Mouse (Mus musculus): ENCODE measurements around the gene Rnf149. TPM values are rescaled to one million over a fixed set of nuclear protein-coding genes. Genes with fewer than 3 reads are reported as not detected.

Rnf149 gene
- polyA plus RNA-seq, 1 experiment from 2014 or later = 30.2 TPM

- TF ChIP-seq EP300 (optimal IDR thresholded peaks at IDR 0.05) = no peak
- TF ChIP-seq CTCF (IDR thresholded peaks at IDR 0.05; ENCODE audit: low read depth) = no peak
- 64% methylated on average over 4 of the region's 4 CpGs for WGBS
- peak; percentile 33; the same call in 1 of the 2 replicates for ATAC-seq (ENCODE audit: low FRiP score, low TSS enrichment)
Observed at GRCm38 (mm10) chr1:39531036-39531435, 46.2 kb downstream of the Rnf149 start.

GRCm38 (mm10) chr1:39530258-39530943 lies 46.8 kb downstream of the Rnf149 start:
- 35% methylated on average over 13 of the region's 13 CpGs for WGBS
- no peak for ATAC-seq (ENCODE audit: low FRiP score, low TSS enrichment)
- no peaks in the 10 kb centered on the region for H3K36me3 ChIP-seq (ENCODE audit: control insufficient read depth, insufficient read depth, low read length)
- H3K27ac ChIP-seq (replicated peaks) = no peak overlapping the region
- no peaks in the 10 kb centered on the region for H3K4me1 ChIP-seq (replicated peaks; ENCODE audit: control insufficient read depth, insufficient read depth)
- no peak overlapping the region for H3K4me3 ChIP-seq (ENCODE audit: low read depth, low read length)
- H3K9ac ChIP-seq (ENCODE audit: low read length) = no peak overlapping the region
- no peak overlapping the region for H3K4me2 ChIP-seq (replicated peaks; ENCODE audit: low read depth)
- DNase-seq (ENCODE audit: low spot score) = peak; percentile 72
- TF ChIP-seq EP300 (optimal IDR thresholded peaks at IDR 0.05) = no peak
- peak; percentile 94 for TF ChIP-seq CTCF (IDR thresholded peaks at IDR 0.05; ENCODE audit: low read depth)
- H3K9me3 ChIP-seq (ENCODE audit: control insufficient read depth, low read length) = no peaks in the 10 kb centered on the region
- H3K27me3 ChIP-seq (ENCODE audit: control insufficient read depth, insufficient read depth, low read length) = no peaks in the 10 kb centered on the region

More at GRCm38 (mm10) chr1:39531036-39531435, 46.2 kb downstream of the Rnf149 start:
- Histone ChIP-seq H3K27ac (replicated peaks) (no peak overlapping the region), H3K9ac (ENCODE audit: low read length) (no peak overlapping the region), H3K27me3 (ENCODE audit: control insufficient read depth, insufficient read depth, low read length) (no peaks in the 10 kb centered on the region), H3K36me3 (ENCODE audit: control insufficient read depth, insufficient read depth, low read length) (no peaks in the 10 kb centered on the region), H3K4me2 (replicated peaks; ENCODE audit: low read depth) (no peak overlapping the region), H3K4me3 (ENCODE audit: low read depth, low read length) (no peak overlapping the region), H3K9me3 (ENCODE audit: control insufficient read depth, low read length) (no peaks in the 10 kb centered on the region), H3K4me1 (replicated peaks; ENCODE audit: control insufficient read depth, insufficient read depth) (no peaks in the 10 kb centered on the region)
- peak; percentile 40 for DNase-seq (ENCODE audit: low spot score)

- 75% methylated on average over 6 of the region's 6 CpGs for WGBS
- TF ChIP-seq EP300 (optimal IDR thresholded peaks at IDR 0.05) (no peak), CTCF (IDR thresholded peaks at IDR 0.05; ENCODE audit: low read depth) (no peak)
- Histone ChIP-seq H3K4me3 (ENCODE audit: low read depth, low read length) (no peak overlapping the region), H3K27ac (replicated peaks) (no peak overlapping the region), H3K36me3 (ENCODE audit: control insufficient read depth, insufficient read depth, low read length) (no peaks in the 10 kb centered on the region), H3K4me1 (replicated peaks; ENCODE audit: control insufficient read depth, insufficient read depth) (no peaks in the 10 kb centered on the region), H3K9ac (ENCODE audit: low read length) (no peak overlapping the region), H3K27me3 (ENCODE audit: control insufficient read depth, insufficient read depth, low read length) (no peaks in the 10 kb centered on the region), H3K9me3 (ENCODE audit: control insufficient read depth, low read length) (no peaks in the 10 kb centered on the region), H3K4me2 (replicated peaks; ENCODE audit: low read depth) (no peak overlapping the region)
- DNase-seq (ENCODE audit: low spot score) (no peak), ATAC-seq (ENCODE audit: low FRiP score, low TSS enrichment) (no peak)
Observed at GRCm38 (mm10) chr1:39528319-39528718, 48.9 kb downstream of the Rnf149 start.

DNA sequence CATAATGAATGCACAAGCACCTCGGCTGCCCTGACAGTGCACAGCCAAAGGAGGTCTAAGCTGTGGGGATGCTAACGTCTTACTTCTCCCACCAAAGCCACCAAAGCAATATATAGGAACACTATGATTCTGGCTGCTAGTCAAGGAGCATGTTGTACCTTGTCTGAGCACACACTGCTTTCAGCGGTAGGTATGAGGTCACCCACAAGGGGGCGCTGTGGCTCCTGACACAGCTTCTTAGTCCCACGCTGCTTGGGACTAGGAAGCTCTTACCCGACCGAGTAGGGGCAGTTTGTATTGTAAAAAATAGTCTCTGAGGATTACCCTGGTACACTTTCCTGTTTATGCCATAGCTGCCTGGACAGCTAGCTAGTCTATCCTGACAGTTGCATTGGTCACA lies 49.8 kb downstream of the Rnf149 start:
- Histone ChIP-seq H3K27ac (replicated peaks) (no peak overlapping the region), H3K9ac (ENCODE audit: low read length) (no peak overlapping the region), H3K4me3 (ENCODE audit: low read depth, low read length) (no peak overlapping the region), H3K9me3 (ENCODE audit: control insufficient read depth, low read length) (no peaks in the 10 kb centered on the region), H3K4me1 (replicated peaks; ENCODE audit: control insufficient read depth, insufficient read depth) (no peaks in the 10 kb centered on the region), H3K4me2 (replicated peaks; ENCODE audit: low read depth) (no peak overlapping the region), H3K36me3 (ENCODE audit: control insufficient read depth, insufficient read depth, low read length) (no peaks in the 10 kb centered on the region), H3K27me3 (ENCODE audit: control insufficient read depth, insufficient read depth, low read length) (no peaks in the 10 kb centered on the region)
- peak; percentile 87 for DNase-seq (ENCODE audit: low spot score)
- peak; percentile 91 for TF ChIP-seq CTCF (IDR thresholded peaks at IDR 0.05; ENCODE audit: low read depth)
- no peak for TF ChIP-seq EP300 (optimal IDR thresholded peaks at IDR 0.05)
- WGBS = 10% methylated on average over 7 of the region's 7 CpGs
- ATAC-seq (ENCODE audit: low FRiP score, low TSS enrichment) = peak; percentile 65

GRCm38 (mm10) chr1:39526371-39527167 lies 50.6 kb downstream of the Rnf149 start:
- Histone ChIP-seq H3K4me2 (replicated peaks; ENCODE audit: low read depth) (no peak overlapping the region), H3K4me3 (ENCODE audit: low read depth, low read length) (no peak overlapping the region), H3K9ac (ENCODE audit: low read length) (no peak overlapping the region), H3K4me1 (replicated peaks; ENCODE audit: control insufficient read depth, insufficient read depth) (no peaks in the 10 kb centered on the region), H3K36me3 (ENCODE audit: control insufficient read depth, insufficient read depth, low read length) (no peaks in the 10 kb centered on the region), H3K27ac (replicated peaks) (no peak overlapping the region), H3K27me3 (ENCODE audit: control insufficient read depth, insufficient read depth, low read length) (no peaks in the 10 kb centered on the region), H3K9me3 (ENCODE audit: control insufficient read depth, low read length) (no peaks in the 10 kb centered on the region)
- DNase-seq (ENCODE audit: low spot score) = no peak
- no peak for ATAC-seq (ENCODE audit: low FRiP score, low TSS enrichment)
- WGBS = 76% methylated on average over 9 of the region's 9 CpGs
- TF ChIP-seq EP300 (optimal IDR thresholded peaks at IDR 0.05) (no peak), CTCF (IDR thresholded peaks at IDR 0.05; ENCODE audit: low read depth) (no peak)

DNA sequence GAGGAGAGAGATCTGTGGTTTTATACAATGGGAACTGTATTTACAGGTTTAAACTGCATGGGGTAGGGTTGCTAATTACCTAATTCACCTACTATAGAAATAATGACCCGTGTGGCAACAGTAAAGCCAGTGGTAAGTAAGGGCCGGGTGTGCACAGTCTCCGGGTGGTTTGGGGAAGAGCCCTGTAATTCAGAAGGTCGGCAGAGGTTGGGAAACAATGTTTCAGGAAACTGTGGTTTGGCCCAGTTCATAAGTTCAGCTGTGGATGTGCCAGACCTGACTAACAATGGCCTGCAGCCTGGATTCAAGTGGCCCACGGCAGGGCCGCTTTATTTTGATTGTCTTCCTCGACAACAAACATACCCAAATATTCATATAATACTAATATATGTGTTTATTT lies 51.4 kb downstream of the Rnf149 start:
- DNase-seq (ENCODE audit: low spot score) = no peak
- Histone ChIP-seq H3K4me2 (replicated peaks; ENCODE audit: low read depth) (no peak overlapping the region), H3K27ac (replicated peaks) (no peak overlapping the region), H3K9ac (ENCODE audit: low read length) (no peak overlapping the region), H3K27me3 (ENCODE audit: control insufficient read depth, insufficient read depth, low read length) (no peaks in the 10 kb centered on the region), H3K9me3 (ENCODE audit: control insufficient read depth, low read length) (no peaks in the 10 kb centered on the region), H3K4me1 (replicated peaks; ENCODE audit: control insufficient read depth, insufficient read depth) (no peaks in the 10 kb centered on the region), H3K36me3 (ENCODE audit: control insufficient read depth, insufficient read depth, low read length) (no peaks in the 10 kb centered on the region), H3K4me3 (ENCODE audit: low read depth, low read length) (no peak overlapping the region)
- TF ChIP-seq CTCF (IDR thresholded peaks at IDR 0.05; ENCODE audit: low read depth) (no peak), EP300 (optimal IDR thresholded peaks at IDR 0.05) (no peak)
- ATAC-seq (ENCODE audit: low FRiP score, low TSS enrichment) = no peak
- 68% methylated on average over 7 of the region's 7 CpGs for WGBS
